Mouse (Mus musculus): ENCODE measurements around the gene Gm4133. TPM values are rescaled to one million over a fixed set of nuclear protein-coding genes. Genes with fewer than 3 reads are reported as not detected.
"Not testable (repeated sequence)": the region's sequence is repeated elsewhere in the genome, so short reads cannot be mapped to it uniquely, and the experiment has no call there.

The Gm4133 gene
- not detected in 2 replicates for polyA plus RNA-seq (2015; fragmentation: Nextera tagmentation; extraction: Ambion mirVana)

DNA sequence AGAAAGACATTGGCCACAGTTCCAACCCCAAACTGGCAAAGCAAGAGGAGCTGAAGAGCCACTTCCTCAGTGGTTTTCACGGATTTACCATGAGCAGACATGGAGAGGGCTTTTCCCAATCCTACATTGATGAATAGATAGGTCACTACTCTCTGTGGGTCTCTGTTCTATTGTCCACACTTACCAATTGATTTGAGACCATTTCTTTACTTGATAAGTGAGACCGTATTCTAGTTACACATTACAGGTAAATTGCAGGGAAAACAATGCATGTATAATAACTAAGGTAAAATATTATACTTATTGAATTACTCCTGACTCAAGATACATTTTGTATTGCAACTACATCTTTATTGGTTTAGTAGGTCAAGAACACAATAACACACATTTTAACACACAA, at the start of gene Gm4133:
Gene Gm4133 (minus strand): TSS at position 101 of the 400 bp plus-strand sequence.
- not testable (repeated sequence) for H3K4me1 ChIP-seq; H3K9ac ChIP-seq; H3K9me3 ChIP-seq; H3K4me3 ChIP-seq (replicated peaks); H3K27ac ChIP-seq; ATAC-seq (ENCODE audit: insufficient read depth, low FRiP score, low read depth); H3K36me3 ChIP-seq; H3K27me3 ChIP-seq (replicated peaks); H3K4me2 ChIP-seq
- WGBS = no CpG with 5 or more reads among the region's 2 CpGs

DNA sequence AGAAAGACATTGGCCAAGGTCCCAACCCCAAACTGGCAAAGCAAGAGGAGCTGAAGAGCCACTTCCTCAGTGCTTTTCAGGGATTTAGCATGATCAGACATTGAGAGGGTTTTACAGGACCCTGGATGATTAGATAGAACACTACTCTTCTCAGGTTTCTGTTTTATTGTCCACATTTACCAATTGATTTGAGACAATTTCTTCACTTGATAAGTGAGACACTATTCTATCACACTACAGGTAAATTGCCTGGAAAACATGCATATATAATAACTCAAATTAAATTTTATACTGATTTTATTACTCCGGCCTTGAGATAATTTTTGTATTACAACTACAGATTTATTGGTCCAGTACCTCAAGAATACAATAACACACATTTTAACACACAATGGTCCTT, 41.4 kb upstream of the Gm4133 start, which contains the start of gene Gm5728:
Gene Gm5728 (minus strand): TSS at position 101 of the 400 bp plus-strand sequence.
- ATAC-seq (ENCODE audit: insufficient read depth, low FRiP score, low read depth); H3K36me3 ChIP-seq: not testable (repeated sequence)

More for the DNA sequence above, 41.4 kb upstream of the Gm4133 start, which contains the start of gene Gm5728:
- H3K27ac ChIP-seq; H3K9ac ChIP-seq; H3K4me2 ChIP-seq; H3K4me1 ChIP-seq; H3K27me3 ChIP-seq (replicated peaks); H3K4me3 ChIP-seq (replicated peaks); H3K9me3 ChIP-seq: not testable (repeated sequence)
- WGBS = no CpG with 5 or more reads among the region's 1 CpGs

Other genes with a start within 250 kb of the Gm4133 start
- not detected in 2 replicates for gene Vmn1r91, start 234.4 kb downstream of the Gm4133 start, polyA plus RNA-seq (2015; fragmentation: Nextera tagmentation; extraction: Ambion mirVana)
- not detected in 2 replicates for gene Gm16442, start 211.5 kb downstream of the Gm4133 start, polyA plus RNA-seq (2015; fragmentation: Nextera tagmentation; extraction: Ambion mirVana)
- gene Vmn1r93, start 195.0 kb downstream of the Gm4133 start, polyA plus RNA-seq (2015; fragmentation: Nextera tagmentation; extraction: Ambion mirVana) = not detected in 2 replicates
- not detected in 2 replicates for gene Vmn1r94, start 165.7 kb downstream of the Gm4133 start, polyA plus RNA-seq (2015; fragmentation: Nextera tagmentation; extraction: Ambion mirVana)
- not detected in 2 replicates for gene Vmn1r95, start 140.4 kb downstream of the Gm4133 start, polyA plus RNA-seq (2015; fragmentation: Nextera tagmentation; extraction: Ambion mirVana)
- gene Gm6164, start 128.5 kb downstream of the Gm4133 start, polyA plus RNA-seq (2015; fragmentation: Nextera tagmentation; extraction: Ambion mirVana) = not detected in 2 replicates
- gene Gm4498, start 100.2 kb downstream of the Gm4133 start, polyA plus RNA-seq (2015; fragmentation: Nextera tagmentation; extraction: Ambion mirVana) = not detected in 2 replicates
- gene Gm5890, start 71.2 kb downstream of the Gm4133 start, polyA plus RNA-seq (2015; fragmentation: Nextera tagmentation; extraction: Ambion mirVana) = not detected in 2 replicates
- gene Gm5728, start 41.3 kb upstream of the Gm4133 start, polyA plus RNA-seq (2015; fragmentation: Nextera tagmentation; extraction: Ambion mirVana) = not detected in 2 replicates
- not detected in 2 replicates for gene Vmn1r100, start 83.9 kb upstream of the Gm4133 start, polyA plus RNA-seq (2015; fragmentation: Nextera tagmentation; extraction: Ambion mirVana)
- not detected in 2 replicates for gene Vmn1r101, start 108.5 kb upstream of the Gm4133 start, polyA plus RNA-seq (2015; fragmentation: Nextera tagmentation; extraction: Ambion mirVana)
- not detected in 2 replicates for gene Gm10670, start 140.9 kb upstream of the Gm4133 start, polyA plus RNA-seq (2015; fragmentation: Nextera tagmentation; extraction: Ambion mirVana)
- gene Vmn1r103, start 176.5 kb upstream of the Gm4133 start, polyA plus RNA-seq (2015; fragmentation: Nextera tagmentation; extraction: Ambion mirVana) = not detected in 2 replicates
- not detected in 2 replicates for gene Vmn1r104, start 199.8 kb upstream of the Gm4133 start, polyA plus RNA-seq (2015; fragmentation: Nextera tagmentation; extraction: Ambion mirVana)
- gene Gm5726, start 211.7 kb upstream of the Gm4133 start, polyA plus RNA-seq (2015; fragmentation: Nextera tagmentation; extraction: Ambion mirVana) = not detected in 2 replicates
- not detected in 2 replicates for gene Gm4141, start 242.2 kb upstream of the Gm4133 start, polyA plus RNA-seq (2015; fragmentation: Nextera tagmentation; extraction: Ambion mirVana)